Mouse (Mus musculus): ENCODE data around the gene Mageb1. TPM values are rescaled to one million over a fixed set of nuclear protein-coding genes. Genes with fewer than 3 reads are reported as not detected.
"Not testable (repeated sequence)": the region's sequence is repeated elsewhere in the genome, so short reads cannot be mapped to it uniquely, and the experiment has no call there.

Mageb1 gene
- polyA plus RNA-seq (2015; fragmentation: Nextera tagmentation; extraction: Ambion mirVana), result not detected in 2 replicates

GRCm38 (mm10) chrX:92016233-92016632 lies at the start of gene Mageb1:
Gene Mageb1 (minus strand): TSS chrX:92016333.
- H3K9me3 ChIP-seq; H3K36me3 ChIP-seq; H3K27me3 ChIP-seq; ATAC-seq (ENCODE audit: low FRiP score); H3K9ac ChIP-seq; H3K27ac ChIP-seq; H3K4me2 ChIP-seq; H3K4me1 ChIP-seq (replicated peaks); H3K4me3 ChIP-seq: not testable (repeated sequence)
- WGBS, result 70% methylated on average over 1 of the region's 1 CpGs

Other genes with a start within 250 kb of the Mageb1 start
- gene Mageb5, start 233.3 kb downstream of the Mageb1 start, polyA plus RNA-seq (2015; fragmentation: Nextera tagmentation; extraction: Ambion mirVana), result not detected in 2 replicates

Data from hindbrain, embryonic 13.5 days (tissue).